Mouse (Mus musculus) kidney, embryonic 16.5 days (tissue): ENCODE results near the gene Lactbl1. TPM values are rescaled to one million over a fixed set of nuclear protein-coding genes. Genes with fewer than 3 reads are reported as not detected.

Experiments
- ATAC-seq: fragments of 200-750 bp; cut with Nextera tagmentation; 2 replicates; pipeline ENCODE4 v1.8.0; 2017; ENCODE audit warnings: moderate TSS enrichment; ENCODE audit not compliant: low FRiP score, low TSS enrichment
- H3K27ac ChIP-seq: fragments of 300-500 bp; sonication (generic); 2 replicates; pipeline ENCODE4 v1.5.1; 2014; ENCODE audit warnings: low read length
- H3K27me3 ChIP-seq: fragments of 300-500 bp; sonication (generic); 2 replicates; pipeline ENCODE4 v1.6.1; 2014; ENCODE audit warnings: low read length, control low read depth, mixed read lengths; ENCODE audit not compliant: insufficient read depth
- H3K36me3 ChIP-seq: fragments of 300-500 bp; sonication (generic); 2 replicates; pipeline ENCODE4 v1.6.1; 2014; ENCODE audit warnings: low read length, control low read depth, mixed read lengths; ENCODE audit not compliant: insufficient read depth
- H3K4me1 ChIP-seq: fragments of 300-500 bp; sonication (generic); 2 replicates; pipeline ENCODE4 v1.6.1; 2014; ENCODE audit warnings: low read length, control low read depth, mixed read lengths; ENCODE audit not compliant: insufficient read depth
- H3K4me2 ChIP-seq: fragments of 300-500 bp; sonication (generic); replicated peaks from 2 replicates; pipeline ENCODE4 v1.6.1; 2014; ENCODE audit warnings: low read depth, low read length
- H3K4me3 ChIP-seq: fragments of 300-500 bp; sonication (generic); 2 replicates; pipeline ENCODE4 v1.5.1; 2014; ENCODE audit warnings: mild to moderate bottlenecking, low read length
- H3K9ac ChIP-seq: fragments of 300-500 bp; sonication (generic); replicated peaks from 2 replicates; pipeline ENCODE4 v1.6.1; 2014; ENCODE audit warnings: low read length
- H3K9me3 ChIP-seq: fragments of 300-500 bp; sonication (generic); 2 replicates; pipeline ENCODE4 v1.6.1; 2016; ENCODE audit warnings: low read length, control low read depth
- WGBS: fragments of 180-500 bp; shearing (Covaris S2); extraction: QIAGEN DNeasy Blood & Tissue Kit; methylation state at CpG from one replicate; pipeline ENCODE4 v1.1.7; 2014; 5-methylcytosine and 5-hydroxymethylcytosine counted together
- polyA plus RNA-seq: library from polyadenylated mRNA; unstranded; fragments of >200 nt; fragmentation: Nextera tagmentation; extraction: Ambion mirVana; gene quantifications from 2 replicates; pipeline ENCODE4 v1.2.1, GENCODE M21; 2015

The Lactbl1 gene
- polyA plus RNA-seq, 1 experiment from 2014 or later: not detected

DNA sequence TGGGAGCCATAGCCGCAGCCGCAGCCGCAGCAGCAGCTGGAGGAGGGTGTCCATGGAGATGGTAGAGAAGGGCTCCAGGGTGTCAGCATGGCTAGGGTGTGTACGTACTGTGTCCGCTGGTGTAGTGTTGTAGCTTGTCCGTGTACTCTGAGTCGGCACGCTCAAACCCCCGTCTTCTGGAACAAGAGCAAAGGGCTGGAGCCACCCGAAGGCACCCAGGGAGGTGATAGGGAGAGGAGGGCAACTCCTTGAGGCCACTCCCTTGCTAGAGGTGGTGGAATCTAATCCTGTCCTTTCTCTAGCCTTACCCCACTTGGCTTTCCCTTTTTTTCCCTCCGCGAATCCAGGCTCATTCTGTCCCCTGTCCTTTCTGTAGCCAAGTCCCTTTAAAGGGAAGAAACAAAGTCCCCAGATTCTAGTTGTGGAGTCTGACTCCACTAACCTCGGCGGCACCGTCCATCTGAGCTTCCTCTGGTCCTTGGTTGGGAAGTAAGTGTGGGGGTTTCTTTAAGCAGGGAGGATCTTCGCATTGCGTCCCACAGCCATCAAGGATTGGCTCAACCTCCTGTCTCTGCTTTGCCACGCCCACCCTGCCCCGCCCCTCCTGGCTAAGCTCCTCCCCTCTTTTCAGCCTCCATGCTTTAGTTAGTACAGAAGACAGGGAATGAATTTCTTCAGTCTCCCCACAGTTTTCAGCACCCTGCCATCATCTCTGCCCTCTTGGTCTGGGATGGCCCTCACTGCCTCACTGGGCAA, 50.1 kb downstream of the Lactbl1 start:
- Histone ChIP-seq H3K27ac (no peak overlapping the region), H3K9me3 (no peaks in the 10 kb centered on the region), H3K4me3 (no peak overlapping the region), H3K4me1 (no peaks in the 10 kb centered on the region), H3K27me3 (no peaks in the 10 kb centered on the region), H3K4me2 (no peak overlapping the region), H3K36me3 (0 out of 2 replicates have a peak, but pooled peaks cover 9% of the 10 kb centered on the region), H3K9ac (no peak overlapping the region)
- no peak for ATAC-seq
- 90% methylated on average over 19 of the region's 19 CpGs for WGBS

DNA sequence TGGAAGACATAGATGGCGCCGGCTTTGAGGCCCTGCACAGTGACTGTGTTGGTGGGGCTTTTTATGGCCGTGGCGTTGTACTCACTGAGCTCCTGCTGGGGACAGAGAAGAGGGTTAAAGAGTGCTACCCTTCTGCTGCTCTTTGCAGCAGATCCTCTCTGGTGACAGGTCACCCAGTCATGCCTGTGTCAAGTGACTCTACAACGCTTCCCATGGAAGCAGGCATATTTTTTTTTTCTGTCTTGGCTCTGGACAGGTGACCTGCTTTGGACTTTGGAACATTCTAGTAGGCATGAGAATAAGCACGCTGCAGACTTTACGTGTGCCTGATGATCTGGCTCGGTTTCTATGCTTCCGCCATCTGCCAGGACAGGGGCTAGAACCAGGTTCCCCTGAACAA, 53.0 kb downstream of the Lactbl1 start:
- no peaks in the 10 kb centered on the region for H3K27me3 ChIP-seq
- ATAC-seq: no peak
- no peaks in the 10 kb centered on the region for H3K4me1 ChIP-seq
- WGBS: 85% methylated on average over 9 of the region's 9 CpGs
- 0 out of 2 replicates have a peak, but pooled peaks cover 9% of the 10 kb centered on the region for H3K36me3 ChIP-seq
- H3K27ac ChIP-seq: no peak overlapping the region
- no peak overlapping the region for H3K4me2 ChIP-seq
- H3K9ac ChIP-seq: no peak overlapping the region
- no peaks in the 10 kb centered on the region for H3K9me3 ChIP-seq
- H3K4me3 ChIP-seq: no peak overlapping the region

DNA sequence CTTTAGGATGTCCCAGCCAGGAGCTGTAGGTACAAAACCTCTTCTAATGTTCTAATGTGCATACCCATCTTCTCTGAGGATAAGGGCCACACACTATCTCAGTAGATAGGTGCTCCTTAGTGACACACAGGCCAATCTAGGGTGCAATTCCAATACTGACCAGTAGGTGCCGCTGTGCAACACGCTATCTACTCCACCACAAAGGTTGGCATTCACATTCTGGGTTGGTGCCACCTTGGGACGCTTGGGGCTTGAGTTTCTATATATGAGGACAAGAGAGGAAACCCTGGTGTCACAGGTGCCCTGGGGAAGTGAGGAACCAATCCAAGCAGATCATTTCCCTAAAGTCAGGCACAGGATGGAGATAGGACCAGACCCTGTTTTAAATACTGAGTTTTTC, 56.1 kb downstream of the Lactbl1 start:
- Histone ChIP-seq H3K9ac (no peak overlapping the region), H3K27ac (no peak overlapping the region), H3K9me3 (no peaks in the 10 kb centered on the region), H3K36me3 (0 out of 2 replicates have a peak, but pooled peaks cover 2% of the 10 kb centered on the region), H3K4me1 (no peaks in the 10 kb centered on the region), H3K4me2 (no peak overlapping the region), H3K27me3 (no peaks in the 10 kb centered on the region), H3K4me3 (no peak overlapping the region)
- 2% methylated on average over 3 of the region's 3 CpGs for WGBS
- no peak for ATAC-seq

DNA sequence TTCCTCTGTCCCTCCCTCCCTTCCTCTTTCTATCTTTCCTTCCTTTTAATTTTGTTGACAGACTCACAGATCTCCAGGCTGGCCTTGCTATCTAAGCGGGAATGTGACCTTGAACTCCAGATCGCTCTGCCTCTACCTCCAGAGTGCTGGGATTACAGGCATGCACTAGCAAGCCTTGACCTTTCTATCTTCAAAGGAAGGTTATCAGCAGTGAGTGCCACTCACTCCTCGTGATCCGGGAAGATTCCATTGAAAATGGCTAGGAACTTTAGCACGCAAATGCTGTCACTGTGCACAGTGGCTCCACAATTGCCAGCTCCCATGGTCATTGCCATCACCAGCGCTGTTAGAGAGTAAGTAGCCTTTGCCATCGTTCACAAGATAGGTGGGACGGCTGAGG, 56.8 kb downstream of the Lactbl1 start:
- Histone ChIP-seq H3K4me2 (no peak overlapping the region), H3K9me3 (no peaks in the 10 kb centered on the region), H3K36me3 (0 out of 2 replicates have a peak, but pooled peaks cover 5% of the 10 kb centered on the region), H3K9ac (no peak overlapping the region), H3K4me1 (no peaks in the 10 kb centered on the region), H3K27ac (no peak overlapping the region), H3K4me3 (no peak overlapping the region), H3K27me3 (no peaks in the 10 kb centered on the region)
- 76% methylated on average over 8 of the region's 8 CpGs for WGBS
- no peak for ATAC-seq

DNA sequence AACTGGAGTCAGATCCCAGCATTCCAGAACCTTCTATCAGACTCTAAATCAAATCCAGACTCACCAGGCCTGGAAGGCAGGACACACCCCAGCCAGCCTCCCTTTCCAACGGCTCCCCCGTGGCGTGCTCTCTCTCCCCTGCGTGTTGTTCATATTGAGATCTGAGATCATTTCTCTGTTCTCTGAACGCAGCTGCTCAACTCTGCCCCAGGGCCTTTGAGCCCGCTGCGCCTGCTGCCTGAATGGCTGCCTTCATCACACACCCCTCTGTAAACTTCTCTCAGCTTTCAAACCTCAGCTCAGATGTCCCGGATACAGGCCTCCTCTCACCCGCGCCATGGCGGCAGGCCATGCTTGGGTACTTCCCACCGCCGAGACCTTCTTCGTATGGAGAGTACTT, 58.2 kb downstream of the Lactbl1 start:
- Histone ChIP-seq H3K4me1 (peaks cover 11% of the 10 kb centered on the region), H3K9ac (no peak overlapping the region), H3K36me3 (0 out of 2 replicates have a peak, but pooled peaks cover 5% of the 10 kb centered on the region), H3K27me3 (no peaks in the 10 kb centered on the region), H3K4me2 (no peak overlapping the region), H3K4me3 (no peak overlapping the region), H3K27ac (no peak overlapping the region), H3K9me3 (no peaks in the 10 kb centered on the region)
- ATAC-seq: no peak
- 56% methylated on average over 14 of the region's 14 CpGs for WGBS

DNA sequence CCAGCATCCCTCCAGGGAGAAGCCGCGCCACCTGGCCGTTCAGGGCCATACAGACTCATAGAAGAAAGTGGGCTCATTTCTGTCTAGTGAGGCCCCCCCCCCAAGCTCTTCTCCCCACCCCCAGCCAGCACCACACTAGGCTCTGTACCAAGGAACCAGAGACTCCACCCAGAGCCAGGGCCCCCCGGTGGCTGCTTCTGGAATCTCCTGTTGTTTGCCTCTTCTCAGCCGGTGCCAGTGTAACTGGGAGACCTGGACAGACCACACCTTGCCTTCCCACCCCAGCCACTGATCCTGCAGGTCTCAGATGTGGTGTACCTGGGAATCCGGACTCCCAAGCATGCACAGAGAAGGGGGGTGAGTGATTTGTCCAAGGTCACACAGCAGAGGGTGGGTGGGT, 62.1 kb downstream of the Lactbl1 start:
- 0 out of 2 replicates have a peak, but pooled peaks have one; percentile 1 for ATAC-seq
- H3K4me3 ChIP-seq: no peak overlapping the region
- no peak overlapping the region for H3K9ac ChIP-seq
- H3K27ac ChIP-seq: no peak overlapping the region
- H3K4me1 ChIP-seq: peaks cover 15% of the 10 kb centered on the region
- WGBS: 77% methylated on average over 5 of the region's 6 CpGs
- H3K36me3 ChIP-seq: 0 out of 2 replicates have a peak, but pooled peaks cover 5% of the 10 kb centered on the region
- no peak overlapping the region for H3K4me2 ChIP-seq
- H3K27me3 ChIP-seq: no peaks in the 10 kb centered on the region
- no peaks in the 10 kb centered on the region for H3K9me3 ChIP-seq

DNA sequence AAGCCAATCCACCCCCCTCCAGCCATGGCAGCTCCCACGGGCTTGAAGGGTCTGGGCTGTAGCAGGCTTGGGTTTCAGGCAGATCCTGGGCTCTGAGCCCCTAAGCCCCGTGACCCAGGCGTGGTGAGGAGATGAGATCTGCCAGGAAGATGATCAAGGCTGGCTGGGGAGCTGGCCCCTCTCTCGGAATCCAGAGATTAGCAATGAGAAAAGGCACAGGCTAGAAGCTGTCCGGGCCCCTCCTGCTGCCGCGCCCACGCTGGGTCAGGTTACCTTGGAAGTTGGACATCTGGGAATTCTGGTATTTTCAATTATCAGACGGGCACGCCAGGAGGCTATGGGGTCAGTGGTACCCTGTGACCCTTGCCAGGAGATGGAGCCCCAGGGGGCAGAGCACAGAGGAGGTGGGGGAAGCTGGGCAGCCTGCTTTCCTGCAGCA, 63.0 kb downstream of the Lactbl1 start:
- H3K4me1 ChIP-seq: peaks cover 15% of the 10 kb centered on the region
- no peak overlapping the region for H3K4me3 ChIP-seq
- 0 out of 2 replicates have a peak overlapping the region, but pooled peaks have one; percentile 22 for H3K9ac ChIP-seq
- peak; percentile 71 for ATAC-seq
- 0 out of 2 replicates have a peak overlapping the region, but pooled peaks have one; percentile 20 for H3K27ac ChIP-seq
- no peaks in the 10 kb centered on the region for H3K9me3 ChIP-seq
- 24% methylated on average over 10 of the region's 10 CpGs for WGBS
- H3K27me3 ChIP-seq: no peaks in the 10 kb centered on the region
- H3K36me3 ChIP-seq: 0 out of 2 replicates have a peak, but pooled peaks cover 5% of the 10 kb centered on the region
- no peak overlapping the region for H3K4me2 ChIP-seq

DNA sequence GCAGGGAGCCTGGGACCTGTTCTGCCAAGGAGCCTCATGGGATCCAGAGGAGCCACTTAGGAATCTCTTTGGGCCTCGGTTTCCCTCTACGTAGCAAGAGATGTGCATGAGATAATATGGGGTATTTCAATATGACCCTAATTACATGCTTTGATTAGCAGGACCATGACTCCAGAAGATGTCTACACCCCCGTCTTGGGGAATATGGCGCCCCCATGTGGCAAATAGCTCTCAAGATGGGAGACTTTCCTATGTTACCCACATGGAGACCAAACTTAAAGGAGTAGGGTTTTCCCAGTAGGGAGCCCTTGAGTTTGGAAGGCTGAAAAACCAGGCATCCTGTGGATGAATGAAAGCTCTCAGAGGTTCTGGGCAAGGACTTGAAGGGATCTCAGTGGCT, 65.7 kb downstream of the Lactbl1 start:
- H3K9ac ChIP-seq: no peak overlapping the region
- no peak overlapping the region for H3K4me3 ChIP-seq
- H3K36me3 ChIP-seq: peaks cover 18% of the 10 kb centered on the region
- no peak for ATAC-seq
- no peaks in the 10 kb centered on the region for H3K9me3 ChIP-seq
- peaks cover 15% of the 10 kb centered on the region for H3K4me1 ChIP-seq
- no peak overlapping the region for H3K27ac ChIP-seq
- 61% methylated on average over 4 of the region's 4 CpGs for WGBS
- H3K4me2 ChIP-seq: no peak overlapping the region
- H3K27me3 ChIP-seq: no peaks in the 10 kb centered on the region
